Mouse (Mus musculus) cortical plate, adult 2 months (tissue): ENCODE measurements around the gene Itga8. TPM values are rescaled to one million over a fixed set of nuclear protein-coding genes. Genes with fewer than 3 reads are reported as not detected.

Source experiments
- H3K27ac ChIP-seq: fragments of 200-500 bp; 2 replicates; pipeline ENCODE4 v1.5.1; 2012; ENCODE audit warnings: low read length, control low read depth, inconsistent platforms; ENCODE audit not compliant: insufficient read depth
- H3K4me1 ChIP-seq: fragments of 200-500 bp; 2 replicates; pipeline ENCODE4 v1.6.1; 2011; ENCODE audit warnings: low read length; ENCODE audit not compliant: control insufficient read depth, insufficient read depth
- H3K4me3 ChIP-seq: fragments of 200-500 bp; 2 replicates; pipeline ENCODE4 v1.5.1; 2011; ENCODE audit warnings: mild to moderate bottlenecking, low read length, control low read depth; ENCODE audit not compliant: insufficient read depth
- CTCF ChIP-seq: fragments of 200-500 bp; IDR thresholded peaks from 2 replicates; pipeline ENCODE4 v1.5.1; 2011; ENCODE audit warnings: mild to moderate bottlenecking, control low read depth, low read length; ENCODE audit not compliant: insufficient read depth; ENCODE audit errors: extremely low read depth
- POLR2A ChIP-seq: fragments of 200-500 bp; IDR thresholded peaks from 2 replicates; pipeline ENCODE4 v1.6.1; 2011; ENCODE audit warnings: mild to moderate bottlenecking, low read length, control low read depth; ENCODE audit not compliant: insufficient read depth; ENCODE audit errors: extremely low read depth
- polyA plus RNA-seq: library from polyadenylated mRNA; depleted of rRNA; stranded (reverse); fragments of >200 nt; gene quantifications from 2 replicates; pipeline ENCODE4 v1.2.3, GENCODE M21; 2012

The Itga8 gene
- polyA plus RNA-seq, 1 experiment: 5.0 TPM

DNA sequence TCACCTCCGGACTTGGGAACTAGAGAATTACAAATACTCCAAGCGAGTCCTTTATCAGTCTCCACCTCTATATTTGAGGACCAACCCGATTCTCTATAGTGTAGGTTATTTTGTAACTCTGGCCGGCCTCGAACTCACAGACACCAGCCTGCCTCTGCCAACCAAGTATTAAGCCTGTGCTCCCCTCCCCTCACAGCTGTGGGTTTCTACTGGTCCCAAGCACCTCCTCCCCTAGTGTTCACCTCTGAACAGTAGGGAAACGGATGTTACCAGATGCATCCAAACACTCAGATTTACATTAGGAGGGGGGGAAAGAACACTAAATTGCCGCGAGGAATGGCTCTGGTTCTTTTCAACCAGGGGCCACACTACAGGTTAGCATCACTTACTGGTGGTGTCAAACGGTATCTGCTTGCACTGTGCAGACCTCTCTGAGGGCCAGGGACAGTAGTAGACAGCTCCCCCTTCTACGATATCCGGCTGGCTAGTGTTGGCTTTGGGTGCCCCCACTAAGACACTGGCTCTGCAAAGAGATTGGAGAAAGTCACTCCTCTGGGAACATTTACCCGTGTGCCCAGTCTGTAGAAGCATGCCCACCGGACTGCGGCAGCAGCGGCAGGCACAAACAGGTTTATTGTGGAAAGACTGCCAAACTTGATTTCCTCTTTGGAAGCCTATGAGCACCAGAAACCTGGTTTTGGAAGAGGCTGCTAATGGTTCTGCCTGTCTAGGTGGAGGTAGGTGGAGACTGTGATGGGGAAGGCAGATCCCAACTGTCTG is 1.1 kb downstream of the Itga8 start:
- TF ChIP-seq CTCF (no peak), POLR2A (no peak)
- Histone ChIP-seq H3K27ac (no peak overlapping the region), H3K4me1 (no peaks in the 10 kb centered on the region; the same call in 1 of the 2 replicates), H3K4me3 (peak overlapping the region; percentile 51)

DNA sequence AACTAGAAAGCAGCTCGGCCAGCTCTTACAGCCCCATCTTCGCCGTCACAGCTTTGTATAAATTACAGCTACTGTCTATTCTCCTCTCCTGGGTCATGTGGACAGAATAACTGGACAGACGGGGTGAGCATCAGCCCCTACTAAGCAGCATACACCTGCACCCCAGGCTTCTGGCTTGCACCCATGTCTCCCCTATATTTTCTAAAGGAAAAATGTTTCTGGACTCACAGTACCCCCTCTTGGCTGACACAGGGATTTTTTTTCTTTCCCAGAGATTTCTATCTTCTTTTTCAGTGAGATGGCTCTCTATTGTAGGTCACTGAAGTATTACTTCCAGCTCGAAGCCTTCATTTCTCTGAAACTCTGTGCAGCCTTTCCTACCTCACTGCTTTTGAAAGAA is 4.4 kb downstream of the Itga8 start:
- Histone ChIP-seq H3K27ac (no peak overlapping the region), H3K4me3 (no peak overlapping the region), H3K4me1 (peaks cover 5% of the 10 kb centered on the region)
- TF ChIP-seq CTCF (peak; percentile 19; the same call in 1 of the 2 replicates), POLR2A (no peak)

DNA sequence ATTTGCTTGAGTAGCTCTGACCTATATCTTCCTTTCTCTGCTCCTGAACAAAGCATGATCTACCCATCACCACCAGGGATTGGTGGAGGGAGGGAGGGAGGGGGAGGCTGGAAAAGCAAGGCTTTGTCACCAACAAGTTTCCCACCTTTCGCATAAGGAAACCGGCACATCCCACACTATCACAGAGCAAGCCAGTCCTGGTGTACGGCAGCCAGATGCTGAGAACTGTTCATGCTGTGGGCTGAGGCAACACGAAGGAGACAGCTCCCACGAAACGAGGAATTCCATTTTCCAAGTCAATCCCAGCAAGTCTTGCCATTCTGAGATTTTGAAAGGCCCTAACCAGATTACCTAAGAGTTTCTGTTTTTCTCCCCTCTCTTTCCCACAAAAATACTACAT is 6.6 kb downstream of the Itga8 start:
- TF ChIP-seq CTCF: no peak
- no peak for TF ChIP-seq POLR2A
- no peak overlapping the region for H3K27ac ChIP-seq
- peaks cover 8% of the 10 kb centered on the region for H3K4me1 ChIP-seq
- H3K4me3 ChIP-seq: no peak overlapping the region

DNA sequence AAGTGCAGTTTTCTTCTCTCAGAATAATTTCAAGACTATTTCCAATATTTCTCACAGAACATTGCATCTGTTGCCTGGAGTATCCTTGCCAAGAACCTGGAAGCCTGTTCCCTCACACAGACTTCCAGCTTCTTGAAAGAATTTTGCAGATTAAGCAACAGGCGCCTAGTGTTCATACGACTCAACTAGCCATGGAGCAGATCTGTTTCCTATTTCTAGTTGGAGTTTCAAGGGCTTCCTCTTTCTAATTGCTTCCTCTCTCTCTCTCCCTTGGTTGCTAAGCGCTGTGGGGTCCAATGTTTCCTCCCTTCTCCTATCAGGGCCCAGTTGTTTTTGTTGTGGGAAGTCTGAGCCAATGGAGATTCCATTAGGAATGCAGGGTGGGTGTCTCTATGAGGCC is 7.7 kb downstream of the Itga8 start:
- Histone ChIP-seq H3K4me3 (no peak overlapping the region), H3K27ac (no peak overlapping the region), H3K4me1 (peaks cover 8% of the 10 kb centered on the region)
- TF ChIP-seq CTCF (no peak), POLR2A (no peak)

DNA sequence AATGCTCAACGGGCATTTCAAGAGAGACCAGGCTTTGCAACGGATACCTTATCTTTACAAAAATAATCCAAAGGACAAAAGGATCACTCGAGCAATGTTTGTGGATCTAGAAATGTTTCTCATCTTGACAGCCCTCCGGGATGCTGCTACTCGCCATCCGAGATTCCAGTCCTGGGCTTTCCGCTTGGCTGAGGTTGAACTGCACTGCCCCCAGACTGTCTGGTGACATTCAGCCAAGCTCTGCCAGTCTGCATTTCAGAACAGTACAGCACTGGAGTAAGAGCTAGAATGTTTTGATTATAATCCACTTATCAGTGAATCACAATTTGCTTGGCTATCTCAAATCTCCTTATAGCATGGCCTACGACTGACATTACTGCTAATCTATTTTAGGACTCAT is 8.3 kb downstream of the Itga8 start:
- Histone ChIP-seq H3K4me3 (no peak overlapping the region), H3K4me1 (peaks cover 8% of the 10 kb centered on the region), H3K27ac (no peak overlapping the region)
- TF ChIP-seq CTCF (no peak), POLR2A (no peak)

DNA sequence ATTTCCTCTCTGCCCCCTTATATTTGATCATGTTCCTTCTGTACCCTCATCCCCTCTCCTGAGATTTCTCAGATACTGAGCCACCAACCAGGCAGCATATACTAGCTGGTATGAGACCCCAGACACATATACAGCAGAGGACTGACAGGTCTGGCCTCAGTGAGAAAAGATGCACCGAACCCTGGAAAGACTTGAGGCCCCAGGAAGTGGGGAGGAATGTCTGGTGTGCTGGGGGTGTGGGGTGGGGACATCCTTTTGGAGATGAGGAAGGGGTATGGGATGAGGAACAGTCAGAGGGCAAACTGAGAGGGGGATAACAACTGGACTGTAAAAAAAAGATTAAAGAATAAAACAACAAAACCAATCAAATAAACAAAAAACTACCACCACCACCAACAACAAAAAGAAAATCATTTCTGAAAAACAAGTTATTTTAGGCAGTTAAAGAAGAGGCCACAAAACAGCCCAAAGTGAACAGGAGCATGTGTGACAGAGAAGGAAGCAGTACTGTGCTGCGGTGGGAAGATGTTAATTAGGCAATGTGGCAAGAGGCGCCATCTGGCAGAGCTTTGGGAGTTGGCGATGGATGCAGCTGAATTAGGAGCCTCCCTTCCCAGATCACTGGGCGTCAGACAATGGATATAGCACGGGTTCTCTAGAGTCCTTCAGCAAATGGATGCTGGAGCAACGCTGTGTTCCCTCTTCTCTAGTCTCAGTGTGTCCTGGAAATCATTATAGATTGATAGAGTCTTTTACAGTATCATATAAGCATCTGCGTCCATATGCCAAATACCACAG is 9.5 kb downstream of the Itga8 start:
- Histone ChIP-seq H3K27ac (peak overlapping the region; percentile 63), H3K4me3 (no peak overlapping the region), H3K4me1 (peaks cover 8% of the 10 kb centered on the region)
- no peak for TF ChIP-seq POLR2A
- TF ChIP-seq CTCF: no peak

DNA sequence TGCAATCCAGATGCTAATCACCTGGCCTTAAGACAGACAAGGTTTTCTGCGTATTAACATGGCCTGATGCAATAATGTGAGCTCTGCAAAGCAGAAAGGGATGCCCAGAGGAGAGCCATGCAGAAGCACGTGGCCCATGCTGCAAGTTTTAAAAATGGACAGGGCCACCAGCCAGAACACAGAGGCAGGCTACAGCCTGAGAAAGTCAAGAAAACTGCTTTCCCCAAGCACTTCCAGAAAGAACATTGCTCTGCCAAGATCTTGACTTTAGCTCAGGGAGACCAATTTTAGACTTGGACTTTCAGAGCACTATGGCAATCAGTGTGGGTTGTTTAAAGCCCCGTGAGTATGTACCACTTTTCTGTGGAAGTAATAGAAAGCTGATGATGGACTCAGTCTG is 11.5 kb downstream of the Itga8 start:
- TF ChIP-seq POLR2A (no peak), CTCF (no peak)
- Histone ChIP-seq H3K4me3 (no peak overlapping the region), H3K27ac (no peak overlapping the region), H3K4me1 (peaks cover 8% of the 10 kb centered on the region)

DNA sequence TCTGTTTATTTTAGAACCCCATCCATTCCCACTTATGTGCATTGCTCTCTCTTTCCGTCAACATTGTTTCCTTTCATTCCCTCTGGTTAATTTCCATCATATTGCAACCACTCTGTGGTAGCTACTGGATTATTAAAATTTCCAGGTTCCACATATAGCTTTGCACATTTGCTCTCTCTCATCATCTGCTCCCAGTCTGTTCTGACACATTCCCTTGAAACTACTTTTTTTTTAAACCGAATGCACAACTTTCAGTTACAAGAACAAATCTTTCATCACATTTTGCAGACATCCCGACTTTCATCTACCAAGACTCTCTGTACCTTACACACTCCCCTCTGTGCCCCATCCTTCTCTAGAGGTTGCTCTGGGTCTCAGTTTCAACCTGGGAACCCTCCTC is 13.9 kb downstream of the Itga8 start:
- 0 out of 2 replicates have a peak overlapping the region, but pooled peaks have one; percentile 35 for H3K27ac ChIP-seq

DNA sequence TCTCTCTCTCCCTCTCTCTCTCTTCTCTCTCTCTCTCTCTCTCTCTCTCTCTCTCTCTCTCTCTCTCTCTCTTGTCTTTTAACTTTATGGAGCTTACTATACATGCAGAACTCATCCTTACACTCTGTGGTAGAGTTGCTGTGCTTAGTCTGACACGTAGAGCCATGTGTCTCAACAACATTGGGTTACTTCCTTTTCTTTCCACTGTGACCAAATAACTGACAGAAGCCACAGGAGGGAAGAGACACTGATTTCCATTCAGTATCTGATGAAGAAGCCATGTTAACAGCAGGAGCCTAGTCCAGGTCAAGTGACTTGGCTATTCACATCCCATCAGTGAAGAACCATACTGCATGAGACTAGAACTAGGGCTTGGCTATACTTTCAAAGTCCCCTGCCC is 21.1 kb downstream of the Itga8 start:
- TF ChIP-seq POLR2A (no peak), CTCF (no peak)
- Histone ChIP-seq H3K4me1 (no peaks in the 10 kb centered on the region), H3K4me3 (no peak overlapping the region), H3K27ac (no peak overlapping the region)

More for the DNA sequence above, 13.9 kb downstream of the Itga8 start:
- peaks cover 5% of the 10 kb centered on the region for H3K4me1 ChIP-seq
- no peak for TF ChIP-seq POLR2A
- TF ChIP-seq CTCF: no peak
- no peak overlapping the region for H3K4me3 ChIP-seq

DNA sequence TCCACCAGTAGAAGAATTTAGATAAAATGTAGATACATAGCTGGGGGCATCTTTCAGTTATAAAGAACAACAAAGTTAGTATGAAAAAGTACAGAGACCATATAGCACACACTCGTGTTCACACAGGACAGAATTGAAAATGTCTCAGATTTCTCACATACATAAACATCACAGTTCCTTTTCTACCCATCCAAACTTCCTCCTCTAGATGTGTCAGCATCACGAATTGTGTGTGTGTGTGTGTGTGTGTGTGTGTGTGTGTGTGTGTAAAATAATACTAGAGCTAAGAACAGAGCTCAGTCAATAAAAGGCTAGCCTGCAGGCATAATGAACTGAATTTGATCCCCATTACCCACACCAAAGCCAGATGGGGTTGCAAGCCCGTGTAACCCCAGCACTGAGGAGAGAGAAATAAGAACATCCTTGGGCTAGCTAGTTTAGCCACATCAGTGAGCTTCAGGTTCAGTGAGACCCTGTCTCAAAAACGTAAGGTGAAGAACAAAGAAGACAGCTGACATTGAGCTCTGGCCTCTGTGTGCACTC is 22.6 kb downstream of the Itga8 start:
- Histone ChIP-seq H3K4me1 (no peaks in the 10 kb centered on the region), H3K4me3 (no peak overlapping the region), H3K27ac (no peak overlapping the region)
- TF ChIP-seq CTCF (no peak), POLR2A (no peak)
